Mouse (Mus musculus) ES-E14 (cell line): ENCODE results near the gene Tmem214. TPM values are rescaled to one million over a fixed set of nuclear protein-coding genes. Genes with fewer than 3 reads are reported as not detected.
"Not testable (repeated sequence)": the region's sequence is repeated elsewhere in the genome, so short reads cannot be mapped to it uniquely, and the experiment has no call there.

Source experiments
- DNase-seq: peaks from one replicate; pipeline ENCODE4 v3.0.0-alpha.2; 2013; ENCODE audit warnings: low read depth, low spot score
- H3K27ac ChIP-seq: 2 replicates; pipeline ENCODE4 v1.5.1; 2012; ENCODE audit warnings: low read depth, mild to moderate bottlenecking, low read length, moderate library complexity, mixed read lengths; ENCODE audit not compliant: poor library complexity, insufficient read depth, severe bottlenecking
- H3K36me3 ChIP-seq: 2 replicates; pipeline ENCODE4 v1.6.1; 2012; ENCODE audit warnings: mild to moderate bottlenecking, low read length, moderate library complexity, mixed read lengths; ENCODE audit not compliant: control insufficient read depth, poor library complexity, insufficient read depth, severe bottlenecking
- H3K4me1 ChIP-seq, 2 experiments: fragments of 150-350 bp in 1 of 2; sonication (generic) in 1 of 2; 2 replicates each; pipeline ENCODE4 v1.6.1; 2012; ENCODE audit warnings: low read length in 2 of 2, mild to moderate bottlenecking in 1 of 2, mixed read lengths in 1 of 2; ENCODE audit not compliant: control insufficient read depth in 2 of 2, insufficient read depth in 2 of 2, poor library complexity in 1 of 2
- H3K4me3 ChIP-seq, 2 experiments: fragments of 150-350 bp in 1 of 2; sonication (generic) in 1 of 2; 2 replicates each; pipeline ENCODE4 v1.5.1; 2012; ENCODE audit warnings: low read length in 2 of 2, low read depth in 1 of 2, mild to moderate bottlenecking in 1 of 2, mixed read lengths in 1 of 2; ENCODE audit not compliant: insufficient read depth in 1 of 2, poor library complexity in 1 of 2, severe bottlenecking in 1 of 2
- H3K9ac ChIP-seq: 2 replicates; pipeline ENCODE4 v1.6.1; 2012; ENCODE audit warnings: low read depth, mild to moderate bottlenecking, low read length, mixed read lengths; ENCODE audit not compliant: poor library complexity, insufficient read depth, severe bottlenecking
- H3K9me3 ChIP-seq: fragments of 150-350 bp; sonication (generic); 2 replicates; pipeline ENCODE4 v1.6.1; 2012; ENCODE audit warnings: low read depth, mild to moderate bottlenecking, low read length; ENCODE audit not compliant: control insufficient read depth, insufficient read depth
- CHD2 ChIP-seq: IDR thresholded peaks from 2 replicates; pipeline ENCODE4 v1.6.1; 2014; ENCODE audit warnings: mild to moderate bottlenecking, low read depth, low read length, inconsistent platforms
- HCFC1 ChIP-seq: IDR thresholded peaks from 2 replicates; pipeline ENCODE4 v1.6.1; 2012; ENCODE audit warnings: low read length, inconsistent platforms, borderline replicate concordance; ENCODE audit not compliant: insufficient read depth
- MAFK ChIP-seq: IDR thresholded peaks from 2 replicates; pipeline ENCODE4 v1.6.1; 2014; ENCODE audit warnings: mild to moderate bottlenecking, low read depth, low read length, inconsistent platforms; ENCODE audit not compliant: insufficient read depth
- ZC3H11A ChIP-seq: IDR thresholded peaks from 2 replicates; pipeline ENCODE4 v1.6.1; 2012; ENCODE audit warnings: low read depth, mild to moderate bottlenecking, inconsistent platforms, low read length, borderline replicate concordance
- ZNF384 ChIP-seq: IDR thresholded peaks from 2 replicates; pipeline ENCODE4 v1.6.1; 2012; ENCODE audit warnings: low read depth, low read length, inconsistent platforms
- in situ Hi-C, 2 experiments: fragments of 600-800 bp; cut with MboI; formaldehyde crosslinking; loops; one replicate each; pipeline ENCODE4 v1.15.1; 2025; ENCODE audit warnings: low sequenced_read_pairs in 2 of 2, inconsistent platforms in 1 of 2; ENCODE audit not compliant: unreplicated experiment in 2 of 2
- total RNA-seq: library from RNA; depleted of rRNA; stranded (reverse); fragments of 300-350 nt; gene quantifications from 2 replicates; pipeline ENCODE4 v1.2.3, GENCODE M21; 2012

Gene Tmem214
- total RNA-seq, 1 experiment, result 66.9 TPM

- no peak overlapping the region for H3K27ac ChIP-seq
- no peak for DNase-seq
- H3K9ac ChIP-seq, result no peak overlapping the region
- in situ Hi-C loops, result no loop called here
- no peaks in the 10 kb centered on the region for H3K9me3 ChIP-seq
- no peak overlapping the region for H3K4me3 ChIP-seq
- peaks cover 3% of the 10 kb centered on the region in 2 experiments; a peak in 2 of 4 replicates for H3K4me1 ChIP-seq
- TF ChIP-seq CHD2 (no peak), HCFC1 (no peak), ZC3H11A (no peak), ZNF384 (no peak), MAFK (no peak)
- H3K36me3 ChIP-seq, result peaks cover 37% of the 10 kb centered on the region
Observed at GRCm38 (mm10) chr5:30878616-30879015, 10.8 kb downstream of the Tmem214 start.

DNA sequence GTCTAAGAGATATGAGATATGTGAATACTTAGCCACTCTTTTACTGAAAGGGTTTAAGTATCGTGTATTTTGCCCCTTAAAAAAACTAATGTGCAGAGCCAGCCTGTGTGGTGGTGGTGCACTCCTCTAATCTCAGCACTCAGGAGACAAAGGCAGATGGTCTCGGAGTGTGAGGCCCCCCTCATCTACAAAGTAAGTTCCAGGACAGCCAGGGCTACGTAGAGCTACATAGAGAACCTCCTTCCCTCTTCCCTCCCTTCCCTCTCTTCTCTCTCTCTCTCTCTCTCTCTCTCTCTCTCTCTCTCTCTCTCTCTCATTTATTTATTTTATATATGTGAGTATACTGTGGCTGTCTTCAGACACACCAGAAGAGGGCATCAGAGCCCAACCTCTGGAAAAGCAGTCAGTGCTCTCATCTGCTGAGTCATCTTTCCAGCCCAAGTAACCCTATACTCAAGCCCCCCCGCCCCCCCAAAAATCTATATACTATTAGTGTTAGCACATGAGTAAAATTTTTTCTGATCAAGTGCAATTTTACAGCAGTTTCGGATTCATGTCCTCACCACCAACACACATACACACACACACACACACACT is 11.6 kb downstream of the Tmem214 start:
- no peak overlapping the region for H3K27ac ChIP-seq

DNA sequence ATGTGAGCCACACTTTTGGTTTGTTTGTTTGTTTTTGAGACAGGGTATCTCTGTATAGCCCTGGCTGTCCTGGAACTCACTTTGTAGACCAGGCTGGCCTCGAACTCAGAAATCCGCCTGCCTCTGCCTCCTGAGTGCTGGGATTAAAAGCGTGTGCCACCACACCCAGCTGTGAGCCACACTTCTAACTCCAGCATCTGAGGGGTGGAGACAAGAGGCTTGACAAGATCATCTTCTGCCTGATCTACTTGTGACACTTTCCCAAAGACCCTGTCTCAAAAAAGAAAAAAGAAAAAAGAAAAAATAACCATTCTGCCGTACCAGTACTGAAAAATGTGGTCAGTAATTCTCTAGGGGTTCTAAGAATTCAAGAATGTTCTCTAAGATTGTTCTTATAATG is 14.0 kb downstream of the Tmem214 start:
- H3K9me3 ChIP-seq, H3K36me3 ChIP-seq, H3K4me1 ChIP-seq, H3K27ac ChIP-seq, H3K4me3 ChIP-seq, in situ Hi-C loops, DNase-seq, H3K9ac ChIP-seq: not testable (repeated sequence)

More for the DNA sequence above, 11.6 kb downstream of the Tmem214 start:
- Histone ChIP-seq H3K36me3 (peaks cover 29% of the 10 kb centered on the region), H3K4me1 (peaks cover 3% of the 10 kb centered on the region in 2 experiments; a peak in 2 of 4 replicates), H3K9ac (no peak overlapping the region), H3K9me3 (no peaks in the 10 kb centered on the region), H3K4me3 (no peak overlapping the region)
- TF ChIP-seq MAFK, result no peak
- no peak for TF ChIP-seq ZNF384
- no peak for TF ChIP-seq HCFC1
- TF ChIP-seq ZC3H11A, result no peak
- TF ChIP-seq CHD2, result no peak
- in situ Hi-C loops, result no loop called here
- DNase-seq, result no peak

DNA sequence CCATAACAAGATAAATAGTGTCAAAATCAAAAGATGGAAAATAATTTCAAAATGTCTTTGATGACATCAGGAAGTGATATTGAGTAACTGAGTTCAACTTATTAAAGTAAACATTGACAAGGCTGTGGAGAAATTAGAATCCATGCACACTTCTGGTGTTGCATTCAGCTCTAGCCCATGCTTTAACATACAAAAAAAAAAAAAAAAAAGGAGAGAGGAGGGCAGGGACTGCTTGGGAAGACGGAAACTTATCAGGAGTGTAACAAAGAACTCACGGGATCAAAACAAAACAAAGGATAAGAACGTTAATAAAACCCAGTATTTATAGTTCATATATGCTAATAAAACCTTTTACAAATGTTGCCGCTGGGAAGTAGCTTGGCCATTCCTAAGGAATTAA is 18.4 kb downstream of the Tmem214 start:
- H3K4me3 ChIP-seq, result no peak overlapping the region
- H3K36me3 ChIP-seq, result peaks cover 6% of the 10 kb centered on the region; the same call in 1 of the 2 replicates
- TF ChIP-seq ZNF384 (no peak), ZC3H11A (no peak), MAFK (no peak), HCFC1 (no peak), CHD2 (no peak)
- no peak overlapping the region for H3K27ac ChIP-seq
- DNase-seq, result no peak
- no peaks in the 10 kb centered on the region for H3K9me3 ChIP-seq
- H3K4me1 ChIP-seq, result peaks cover 2 to 5% of the 10 kb centered on the region in 2 experiments; a peak in 2 of 4 replicates
- H3K9ac ChIP-seq, result no peak overlapping the region
- in situ Hi-C loops, result no loop called here

GRCm38 (mm10) chr5:30886731-30887130 is 18.9 kb downstream of the Tmem214 start:
- Histone ChIP-seq H3K4me3 (peak overlapping the region; percentile 74 to 78), H3K9me3 (no peaks in the 10 kb centered on the region), H3K9ac (no peak overlapping the region; the same call in 1 of the 2 replicates), H3K27ac (no peak overlapping the region), H3K36me3 (peaks cover 10% of the 10 kb centered on the region; the same call in 1 of the 2 replicates), H3K4me1 (peaks cover 2 to 5% of the 10 kb centered on the region in 2 experiments; a peak in 2 of 4 replicates)
- no peak for TF ChIP-seq CHD2
- TF ChIP-seq MAFK, result no peak
- no peak for TF ChIP-seq ZC3H11A
- TF ChIP-seq HCFC1, result no peak
- TF ChIP-seq ZNF384, result no peak
- in situ Hi-C loops, result no loop called here
- DNase-seq, result no peak
